Mouse (Mus musculus) cortical plate, adult 2 months (tissue): Measurements from ENCODE around the gene Hck.

Experiments
- CTCF ChIP-seq: fragments of 200-500 bp; IDR thresholded peaks from 2 replicates; pipeline ENCODE4 v1.5.1; 2011; ENCODE audit warnings: mild to moderate bottlenecking, control low read depth, low read length; ENCODE audit not compliant: insufficient read depth; ENCODE audit errors: extremely low read depth
- POLR2A ChIP-seq: fragments of 200-500 bp; IDR thresholded peaks from 2 replicates; pipeline ENCODE4 v1.6.1; 2011; ENCODE audit warnings: mild to moderate bottlenecking, low read length, control low read depth; ENCODE audit not compliant: insufficient read depth; ENCODE audit errors: extremely low read depth

DNA sequence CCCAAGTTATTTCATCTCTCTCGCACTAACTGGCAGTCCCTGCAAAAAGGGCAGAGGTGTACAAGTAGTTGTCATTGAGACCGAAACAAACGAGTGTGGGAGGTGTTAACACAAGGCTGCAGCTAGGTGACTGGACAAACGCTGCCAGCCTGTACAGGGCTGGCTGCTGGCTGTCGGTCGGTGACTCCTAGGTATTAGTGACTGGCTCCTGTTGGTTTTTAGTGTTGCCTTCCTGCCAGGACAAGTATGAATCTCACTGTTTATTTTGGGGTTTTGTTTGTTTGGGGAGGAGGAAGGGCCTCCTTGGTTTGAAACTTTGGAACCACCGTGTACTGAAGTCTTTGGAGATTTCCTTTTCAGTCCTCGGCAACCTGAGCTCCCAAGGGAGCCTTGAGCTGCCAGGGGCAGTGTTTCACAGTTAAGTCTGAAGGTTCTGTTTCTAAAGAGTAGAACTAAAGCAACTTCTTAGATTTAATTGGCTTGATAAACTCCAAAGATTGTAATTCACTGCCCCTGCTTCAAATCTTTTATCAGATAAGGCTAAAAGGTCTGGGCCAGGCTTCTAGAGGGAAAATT is 67.8 kb downstream of the Hck start:
- TF ChIP-seq CTCF (no peak), POLR2A (no peak)
